Mouse (Mus musculus): Measurements from ENCODE around the gene Zfp94. TPM values are rescaled to one million over a fixed set of nuclear protein-coding genes. Genes with fewer than 3 reads are reported as not detected.

Gene Zfp94
- polyA plus RNA-seq, 2 experiments from 2014 or later: 7.8 to 9.3 TPM

- ATAC-seq: no peak
Measured at GRCm38 (mm10) chr7:24271191-24271590, 45.3 kb downstream of the Zfp94 start.

GRCm38 (mm10) chr7:24270288-24270672 is 46.2 kb downstream of the Zfp94 start, which contains the start of gene Zfp93:
Gene Zfp93, plus strand, starts transcription at chr7:24270420.
- ATAC-seq: peak; percentile 73

- ATAC-seq: no peak
Measured at GRCm38 (mm10) chr7:24269667-24270287, 46.7 kb downstream of the Zfp94 start.

GRCm38 (mm10) chr7:24269256-24269655 is 47.2 kb downstream of the Zfp94 start:
- ATAC-seq: no peak

GRCm38 (mm10) chr7:24268176-24269155 is 48.0 kb downstream of the Zfp94 start:
- no peak for ATAC-seq

GRCm38 (mm10) chr7:24260000-24260312 is 56.5 kb downstream of the Zfp94 start:
- no peak for ATAC-seq

- no peak for ATAC-seq
Measured at GRCm38 (mm10) chr7:24259306-24259999, 57.0 kb downstream of the Zfp94 start.

- peak; percentile 52 for ATAC-seq
Measured at GRCm38 (mm10) chr7:24254633-24255474, 61.6 kb downstream of the Zfp94 start, which contains the start of gene Zfp108. Gene Zfp108, plus strand, starts transcription at chr7:24254794.

GRCm38 (mm10) chr7:24253779-24254615 is 62.5 kb downstream of the Zfp94 start:
- no peak for ATAC-seq

Other genes with a start within 250 kb of the Zfp94 start
- gene Zfp180, start 234.7 kb downstream of the Zfp94 start, polyA plus RNA-seq (2017; shearing (Covaris generic)): 10 to 100 TPM; 16.1 to 20.2 TPM
- gene Zfp112, start 204.4 kb downstream of the Zfp94 start, polyA plus RNA-seq (2017; shearing (Covaris generic)): 1 to 10 TPM in 1 of 2 experiments, under 1 TPM in 1; 0.96 to 1.2 TPM
- 10 to 100 TPM; 10.9 to 15.5 TPM for gene Zfp235, start 182.5 kb downstream of the Zfp94 start, polyA plus RNA-seq (2017; shearing (Covaris generic))
- gene Zfp114, start 141.6 kb downstream of the Zfp94 start, polyA plus RNA-seq (2017; shearing (Covaris generic)): under 1 TPM; 0.51 to 0.62 TPM
- under 1 TPM; 0.58 to 0.78 TPM for gene Zfp111, start 105.2 kb downstream of the Zfp94 start, polyA plus RNA-seq (2017; shearing (Covaris generic))
- 1 to 10 TPM; 1.8 to 2.7 TPM for gene Zfp109, start 79.1 kb downstream of the Zfp94 start, polyA plus RNA-seq (2017; shearing (Covaris generic))
- under 1 TPM; 0.46 to 0.68 TPM for gene Zfp108, start 61.9 kb downstream of the Zfp94 start, polyA plus RNA-seq (2017; shearing (Covaris generic))
- 1 to 10 TPM in 1 of 2 experiments, under 1 TPM in 1; 0.61 to 2.0 TPM for gene Zfp93, start 46.2 kb downstream of the Zfp94 start, polyA plus RNA-seq (2017; shearing (Covaris generic))
- 10 to 100 TPM; 16.6 to 17.4 TPM for gene Zfp61, start 15.4 kb downstream of the Zfp94 start, polyA plus RNA-seq (2017; shearing (Covaris generic))
- gene Tescl, start 17.3 kb upstream of the Zfp94 start, polyA plus RNA-seq (2017; shearing (Covaris generic)): not detected
- gene Lypd5, start 32.5 kb upstream of the Zfp94 start, polyA plus RNA-seq (2017; shearing (Covaris generic)): not detected
- 100 to 1,000 TPM; 101 to 105 TPM for gene Kcnn4, start 53.6 kb upstream of the Zfp94 start, polyA plus RNA-seq (2017; shearing (Covaris generic))
- 10 to 100 TPM; 24.1 to 31.0 TPM for gene Smg9, start 83.0 kb upstream of the Zfp94 start, polyA plus RNA-seq (2017; shearing (Covaris generic))
- not detected for gene Irgc1, start 135.6 kb upstream of the Zfp94 start, polyA plus RNA-seq (2017; shearing (Covaris generic))
- 1 to 10 TPM; 1.1 to 1.5 TPM for gene Plaur, start 145.8 kb upstream of the Zfp94 start, polyA plus RNA-seq (2017; shearing (Covaris generic))
- not detected for gene Cadm4, start 165.4 kb upstream of the Zfp94 start, polyA plus RNA-seq (2017; shearing (Covaris generic))
- not detected for gene Zfp428, start 190.3 kb upstream of the Zfp94 start, polyA plus RNA-seq (2017; shearing (Covaris generic))
- under 1 TPM in 1 of 2 experiments, not detected in 1; 0.17 TPM for gene AC161166.1, start 195.8 kb upstream of the Zfp94 start, polyA plus RNA-seq (2017; shearing (Covaris generic))
- gene Irgq, start 214.0 kb upstream of the Zfp94 start, polyA plus RNA-seq (2017; shearing (Covaris generic)): 1 to 10 TPM; 1.5 to 1.8 TPM
- gene Pinlyp, start 229.5 kb upstream of the Zfp94 start, polyA plus RNA-seq (2017; shearing (Covaris generic)): not detected
- 10 to 100 TPM; 19.9 to 30.3 TPM for gene Xrcc1, start 229.6 kb upstream of the Zfp94 start, polyA plus RNA-seq (2017; shearing (Covaris generic))

All from activated CD4-positive, CD25-positive, alpha-beta regulatory T cell, adult 4 months (primary cell).